Mouse (Mus musculus): ENCODE results near the gene Gjc1. TPM values are rescaled to one million over a fixed set of nuclear protein-coding genes. Genes with fewer than 3 reads are reported as not detected.

Gjc1 gene
- total RNA-seq (2022), result 1 to 10 TPM; 4.0 to 4.7 (median 4.1) TPM

DNA sequence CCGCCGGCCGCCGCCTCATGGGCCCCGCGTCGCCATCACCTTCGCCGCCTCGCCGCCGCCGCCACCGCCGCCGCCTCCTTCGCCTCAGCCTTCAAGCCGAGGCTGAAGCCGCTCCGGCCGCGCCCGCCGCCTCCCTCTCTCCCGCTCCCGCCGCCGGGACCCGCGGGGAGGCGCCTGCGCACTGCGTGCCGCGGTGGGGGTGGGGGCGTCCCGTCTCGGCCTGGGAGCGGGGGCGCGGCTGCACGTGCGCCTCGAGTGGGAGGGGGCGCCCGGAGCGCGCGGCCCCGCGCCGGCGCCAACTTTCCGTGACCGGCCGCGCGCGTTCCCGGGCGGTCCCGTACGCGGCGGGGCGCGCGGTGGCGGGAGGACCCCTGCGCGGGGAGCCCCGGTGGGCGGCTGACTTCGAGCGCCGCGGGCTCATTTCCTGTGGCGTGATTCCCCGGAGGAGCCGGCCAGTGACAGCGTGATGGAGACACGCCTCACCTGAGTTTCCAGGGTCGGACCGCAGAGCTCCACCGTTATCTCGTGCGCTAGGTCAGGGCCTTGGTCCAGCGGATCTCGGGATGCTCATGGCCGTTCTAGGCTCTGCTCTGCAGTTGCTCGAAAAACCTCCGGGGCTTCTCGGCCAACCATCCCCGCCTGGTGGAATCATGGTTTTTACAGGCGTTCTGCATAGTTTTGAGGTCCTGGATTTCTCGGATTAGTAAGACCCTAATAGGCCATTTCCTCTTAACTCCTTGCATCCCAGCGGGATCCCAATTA lies at the start of gene Gjc1:
Gene Gjc1 (minus strand): TSS at position 680 of the 762 bp plus-strand sequence.
- no peak for DNase-seq (ENCODE audit: low spot score in 2 of 2)

DNA sequence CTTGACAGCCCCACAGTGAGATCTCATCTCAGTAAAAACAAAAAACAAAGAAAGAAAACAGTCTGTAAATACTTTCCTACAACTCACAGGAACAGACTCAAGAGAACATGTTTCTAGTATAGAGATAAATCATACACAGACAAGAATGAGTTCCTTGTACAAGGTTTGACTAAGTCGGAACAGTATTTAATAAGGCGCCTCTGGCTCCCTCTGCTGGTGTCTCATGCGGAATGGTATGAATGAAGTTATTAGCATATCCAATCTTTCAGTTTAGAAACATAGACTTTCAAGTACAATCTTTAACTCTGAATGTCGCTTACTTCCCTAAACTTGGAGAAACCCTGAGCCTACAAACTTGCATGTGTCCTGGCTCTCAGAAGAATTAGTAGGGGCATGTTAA lies 44.8 kb upstream of the Gjc1 start:
- peak in 1 of 2 experiments; percentile 76 for DNase-seq (ENCODE audit: low spot score in 2 of 2)

DNA sequence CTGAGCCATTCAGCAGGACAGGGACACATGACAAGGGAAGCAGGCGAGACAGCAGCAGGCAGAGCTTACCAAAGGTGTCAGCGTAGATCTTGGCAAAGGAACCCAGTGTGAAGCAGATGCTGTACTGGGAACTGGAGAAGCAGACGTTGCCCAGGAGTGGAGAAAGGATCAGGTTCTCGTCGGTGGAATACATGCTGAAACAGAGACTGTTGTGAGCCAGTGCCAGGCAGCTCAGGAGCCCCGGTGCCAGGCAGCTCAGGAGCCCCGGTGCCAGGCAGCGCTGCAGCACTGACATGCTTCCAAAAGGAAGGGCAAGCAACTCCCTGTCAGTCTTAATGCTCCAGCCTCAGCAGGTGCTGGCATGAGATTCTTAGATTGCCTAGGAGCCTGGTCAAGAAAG lies 40.4 kb upstream of the Gjc1 start:
- peak; percentile 29 to 41 for DNase-seq (ENCODE audit: low spot score in 2 of 2)

DNA sequence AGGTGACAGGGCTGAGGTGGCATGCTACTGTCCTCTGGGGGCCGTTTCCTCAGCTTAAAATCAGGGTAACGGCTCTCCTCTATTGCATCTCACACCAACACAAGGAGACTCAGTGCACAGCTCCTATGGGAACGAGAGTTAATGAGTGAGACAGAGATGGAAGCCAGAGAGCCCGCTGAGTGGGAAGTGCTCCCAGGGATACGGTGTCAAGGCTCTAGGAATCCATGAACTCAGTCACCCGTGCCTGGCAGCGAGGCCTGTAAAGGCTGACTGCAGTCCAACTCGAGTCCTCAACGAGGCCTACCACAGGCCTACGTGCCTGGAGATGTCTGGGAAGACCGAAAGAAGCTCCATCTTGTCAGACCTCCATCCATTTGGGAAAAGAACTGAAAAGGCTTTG lies 39.5 kb upstream of the Gjc1 start:
- DNase-seq (ENCODE audit: low spot score in 2 of 2), result no peak

DNA sequence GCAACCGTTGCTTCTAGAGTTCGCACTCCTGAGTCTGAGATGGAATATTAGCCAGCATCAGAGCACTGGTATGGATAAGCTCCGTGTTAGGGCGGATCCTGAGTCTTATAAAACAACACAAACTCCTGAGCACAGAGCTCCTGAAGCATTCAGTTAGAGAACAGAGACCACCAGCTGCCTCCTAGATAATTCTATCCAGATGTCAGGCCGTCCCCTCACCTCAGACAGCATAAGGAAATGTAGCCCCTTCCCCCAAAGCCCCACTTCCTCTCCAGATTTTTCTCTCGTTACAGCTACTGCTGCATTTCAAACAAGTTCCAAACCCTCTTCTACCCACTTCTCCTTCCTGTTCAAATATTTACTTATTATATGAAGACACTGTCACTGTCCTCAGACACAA lies 36.4 kb upstream of the Gjc1 start:
- DNase-seq (ENCODE audit: low spot score in 2 of 2), result no peak

DNA sequence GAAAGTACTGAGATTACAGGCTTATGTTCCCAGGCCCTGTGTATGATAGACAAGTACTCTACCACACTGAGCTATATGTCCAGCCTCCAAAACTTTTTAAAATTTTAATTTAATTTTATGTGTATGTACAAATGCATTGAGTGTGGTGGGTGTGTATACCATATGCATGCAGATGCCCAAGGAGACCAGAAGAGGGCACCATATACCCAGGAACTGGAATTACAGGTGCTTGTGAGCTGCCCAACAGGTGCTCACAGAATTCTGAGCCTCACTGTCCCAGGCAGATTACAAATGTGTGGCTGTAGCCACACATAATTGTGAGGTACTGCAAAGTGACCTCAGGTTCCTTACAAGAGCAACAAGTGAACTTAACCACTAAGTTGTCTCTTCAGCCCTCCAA lies 34.3 kb upstream of the Gjc1 start:
- DNase-seq (ENCODE audit: low spot score in 2 of 2), result no peak

DNA sequence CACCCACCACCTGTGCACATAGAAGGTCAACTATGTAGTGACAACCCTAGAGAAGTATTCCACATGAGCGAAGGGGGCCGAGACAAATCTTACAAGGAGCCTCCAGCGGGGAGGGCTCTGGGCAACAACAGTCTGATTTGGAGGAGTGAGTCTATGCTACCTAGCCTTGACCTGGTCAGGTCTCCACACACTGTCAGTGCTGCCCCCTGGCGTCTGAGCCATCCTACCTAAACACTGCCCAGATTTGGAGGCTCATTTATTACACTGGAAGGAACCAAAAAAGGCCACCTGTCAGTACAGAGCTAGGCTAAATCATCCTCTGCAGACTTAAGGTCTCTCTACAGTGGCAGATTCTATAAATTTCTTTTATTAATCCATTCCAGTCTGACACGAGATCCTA lies 32.4 kb upstream of the Gjc1 start:
- DNase-seq (ENCODE audit: low spot score in 2 of 2), result no peak

DNA sequence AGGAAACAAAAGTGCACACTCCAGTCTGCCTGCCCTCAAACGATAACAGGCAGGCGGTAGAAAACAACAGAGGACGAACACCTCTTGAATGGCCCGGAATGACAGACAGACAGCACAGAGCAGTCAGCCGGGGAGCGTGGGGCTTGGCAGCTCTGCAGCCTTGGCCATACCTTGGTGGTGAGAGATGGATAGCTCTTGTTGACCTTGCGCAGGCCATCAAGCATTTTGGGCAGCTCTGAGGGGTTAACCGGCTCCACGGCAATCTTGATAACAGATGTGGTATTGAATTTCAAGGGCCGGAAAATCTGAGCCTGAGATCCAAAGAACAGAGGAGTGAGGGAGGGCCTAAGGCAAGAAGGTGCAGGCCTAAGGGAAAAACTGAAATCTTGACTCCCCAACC lies 26.4 kb upstream of the Gjc1 start:
- DNase-seq (ENCODE audit: low spot score in 2 of 2), result no peak

DNA sequence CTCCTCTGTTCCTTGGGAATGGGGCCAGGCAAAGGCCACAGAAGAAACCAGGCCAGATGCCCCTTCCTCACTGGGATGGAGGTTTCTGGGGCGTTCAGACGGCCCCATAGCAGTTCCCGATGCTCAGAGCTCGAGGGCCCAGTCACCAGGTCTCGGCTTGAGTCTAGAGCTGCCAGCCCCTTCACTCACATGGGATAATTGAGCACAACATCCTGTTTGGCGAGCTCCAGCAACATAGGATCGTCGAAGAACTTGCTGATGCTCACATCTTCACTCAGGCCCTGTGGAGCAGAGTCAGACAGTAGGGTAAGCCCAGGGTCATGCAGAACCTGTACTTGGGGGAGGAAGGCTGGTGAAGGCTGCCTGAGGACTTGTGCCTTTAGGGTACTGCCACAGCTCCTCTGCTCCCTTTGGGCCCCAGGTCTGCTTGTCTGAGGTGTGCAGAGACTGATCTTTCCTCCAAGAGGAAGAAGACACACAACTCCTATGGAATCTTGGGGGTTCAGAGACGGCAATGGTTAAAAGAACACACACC lies 19.2 kb upstream of the Gjc1 start:
- DNase-seq (ENCODE audit: low spot score in 2 of 2), result no peak

DNA sequence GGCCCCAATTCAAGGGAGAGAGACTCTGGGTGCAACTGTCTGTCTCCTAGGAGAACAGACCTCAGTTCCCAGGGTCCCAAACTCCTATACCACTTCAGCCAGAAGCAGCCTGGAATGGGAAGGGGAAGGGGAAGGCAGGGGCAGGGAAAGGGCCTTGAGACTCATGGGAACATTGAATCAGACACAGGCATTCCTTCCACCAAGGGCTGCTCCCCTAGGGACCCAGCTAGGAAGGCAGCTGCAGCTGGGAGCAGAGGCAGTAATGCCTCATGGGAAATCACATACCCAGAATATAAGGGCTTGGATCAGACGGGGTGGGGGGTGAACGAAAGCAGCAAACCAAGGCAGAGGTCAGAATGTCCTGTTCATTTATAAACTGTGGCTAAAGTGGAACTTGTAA lies 18.6 kb upstream of the Gjc1 start:
- no peak for DNase-seq (ENCODE audit: low spot score in 2 of 2)

DNA sequence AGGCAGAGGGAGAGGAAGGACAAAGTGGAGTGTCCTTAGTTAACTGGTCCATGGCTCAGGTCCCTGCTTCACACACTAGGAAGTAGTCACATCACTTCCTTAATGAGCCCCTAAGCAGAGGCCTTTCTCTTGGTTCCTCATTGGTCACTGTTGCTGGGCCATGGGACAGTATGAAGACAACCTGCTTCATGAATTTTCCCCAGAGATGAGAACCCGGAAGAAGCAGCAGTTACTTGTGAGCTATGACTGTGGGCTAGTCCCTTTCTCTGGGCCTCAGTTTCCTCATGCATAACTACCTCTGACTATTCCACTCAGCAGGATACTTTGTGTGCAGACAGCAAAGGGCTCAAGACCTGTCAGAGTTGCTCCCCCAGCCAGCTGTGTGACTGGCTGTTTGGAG lies 17.9 kb upstream of the Gjc1 start:
- DNase-seq (ENCODE audit: low spot score in 2 of 2), result no peak

DNA sequence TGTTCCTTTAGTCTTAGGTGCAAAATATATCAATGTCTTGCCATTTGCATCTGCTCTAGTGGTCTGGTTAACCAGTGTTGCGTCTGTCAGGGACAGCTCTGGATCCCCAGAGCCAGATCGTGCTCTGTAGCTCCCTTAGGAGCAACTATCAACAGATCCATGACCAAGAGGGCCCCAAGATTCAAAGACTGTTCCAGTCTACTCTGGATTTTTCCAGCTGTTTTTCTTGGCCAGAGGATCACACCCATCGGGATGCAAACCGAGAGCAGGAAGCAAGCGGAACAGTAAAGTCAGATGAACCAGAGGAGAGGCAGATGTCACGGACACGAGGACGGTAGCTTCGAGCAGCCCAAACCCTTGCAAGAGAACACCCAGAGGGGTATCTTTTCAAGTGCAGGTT lies 16.6 kb upstream of the Gjc1 start:
- DNase-seq (ENCODE audit: low spot score in 2 of 2), result no peak

DNA sequence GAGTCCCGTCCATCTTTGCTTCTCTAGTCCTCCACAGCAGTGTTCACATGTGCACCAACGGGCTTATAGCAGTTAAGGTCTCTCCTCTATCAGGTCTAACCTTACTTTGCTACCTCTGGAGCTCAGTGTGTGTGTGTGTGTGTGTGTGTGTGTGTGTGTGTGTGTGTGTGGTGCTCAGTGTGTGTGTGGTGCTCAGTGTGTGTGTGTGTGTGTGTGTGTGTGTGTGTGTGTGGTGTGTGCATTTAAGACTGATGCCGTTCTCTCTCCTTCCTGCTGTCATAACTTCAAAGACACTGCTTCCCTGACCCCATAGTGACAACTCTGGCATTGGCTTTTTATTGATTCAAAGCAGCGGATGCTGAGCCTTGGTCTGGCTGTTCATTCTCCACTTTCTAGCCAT lies 16.0 kb upstream of the Gjc1 start, which contains the start of gene Higd1b:
Gene Higd1b (plus strand): TSS at position 301 of the 400 bp plus-strand sequence.
- DNase-seq (ENCODE audit: low spot score in 2 of 2), result no peak

DNA sequence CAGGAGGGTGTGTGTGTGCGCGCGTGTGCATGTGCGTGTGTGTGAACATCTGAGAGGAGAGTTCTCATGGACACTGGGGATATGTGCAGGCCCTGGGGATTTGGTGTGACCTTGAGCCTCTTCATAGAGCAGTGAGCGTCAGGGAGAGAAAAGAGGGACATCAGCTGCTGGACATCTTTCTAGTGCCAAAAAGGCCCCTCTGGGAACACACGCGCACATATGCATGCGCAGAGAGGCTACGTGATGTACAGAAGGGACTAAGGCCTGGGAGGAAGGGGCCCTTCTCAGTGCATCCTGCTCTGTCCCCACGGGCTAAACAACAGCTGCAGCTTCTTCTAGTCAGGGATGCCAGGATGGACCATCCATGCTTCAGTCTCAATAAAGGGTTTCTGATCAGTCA lies 14.7 kb upstream of the Gjc1 start:
- DNase-seq (ENCODE audit: low spot score in 2 of 2), result no peak

DNA sequence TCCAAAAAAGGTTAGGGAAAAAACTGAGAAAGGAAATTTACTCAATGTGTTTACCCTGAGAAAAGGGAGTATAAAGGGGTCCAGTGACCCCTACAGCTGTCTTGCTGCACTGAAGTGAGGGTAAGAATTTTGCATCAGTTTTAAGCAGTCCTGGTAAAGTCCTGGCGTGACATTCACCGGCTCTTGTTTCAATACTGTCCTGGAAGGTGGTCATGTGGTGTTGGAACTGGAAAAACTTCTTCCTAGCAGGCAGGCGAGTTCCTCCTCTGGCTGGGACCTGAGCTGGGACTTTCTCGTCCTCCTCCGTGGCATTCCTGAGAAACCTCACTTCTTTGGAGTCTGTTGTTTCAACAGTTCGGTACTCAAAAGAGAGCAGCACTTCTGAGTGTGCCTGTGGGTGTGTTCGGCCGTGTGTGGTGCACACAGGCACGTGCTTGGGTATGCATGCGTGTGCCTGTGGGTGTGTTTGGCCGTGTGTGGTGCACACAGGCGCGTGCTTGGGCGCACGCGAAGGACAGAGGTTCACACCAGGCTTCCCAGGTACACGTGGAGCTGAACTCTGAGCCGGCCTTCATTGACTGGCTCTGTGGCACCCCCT lies 13.3 kb upstream of the Gjc1 start:
- no peak for DNase-seq (ENCODE audit: low spot score in 2 of 2)

DNA sequence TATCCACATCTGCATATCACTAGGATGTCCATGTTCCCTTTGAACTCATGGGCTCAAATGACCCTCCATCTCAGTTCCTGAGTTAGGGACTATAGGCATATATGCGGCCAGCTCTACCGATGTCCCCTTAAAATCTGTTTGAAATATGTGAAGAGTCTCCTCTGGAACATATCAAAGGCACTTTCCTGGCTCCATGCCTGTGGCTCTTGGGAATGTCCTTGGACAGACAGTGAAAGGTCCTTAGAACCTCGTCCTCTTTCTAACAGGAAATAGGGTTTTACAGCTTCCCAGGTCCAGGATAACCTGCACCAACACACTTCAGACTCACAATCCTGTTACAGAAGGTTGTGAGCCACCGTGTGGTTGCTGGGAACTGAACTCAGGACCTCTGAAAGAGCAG lies 10.8 kb upstream of the Gjc1 start:
- DNase-seq (ENCODE audit: low spot score in 2 of 2), result no peak

DNA sequence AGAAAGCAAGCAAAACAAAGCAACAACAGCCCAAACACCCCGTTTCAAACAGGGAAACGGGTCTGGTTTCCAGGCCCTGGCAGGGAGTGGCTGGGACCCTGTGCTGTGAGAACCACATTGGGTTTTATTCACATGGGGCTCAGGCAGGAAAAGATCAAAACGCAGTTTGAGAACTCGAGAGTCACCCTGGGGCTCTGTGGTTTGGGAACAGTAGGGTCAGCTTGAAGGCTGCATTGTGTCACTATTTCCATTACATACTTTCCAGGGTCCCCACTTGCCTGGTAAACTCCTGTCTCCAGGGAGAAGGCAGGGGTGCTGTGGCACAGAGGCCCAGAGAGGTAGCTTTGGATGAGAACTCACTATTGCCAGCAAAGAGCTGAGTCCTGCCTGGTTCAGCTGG lies 7.6 kb upstream of the Gjc1 start:
- DNase-seq (ENCODE audit: low spot score in 2 of 2), result no peak

DNA sequence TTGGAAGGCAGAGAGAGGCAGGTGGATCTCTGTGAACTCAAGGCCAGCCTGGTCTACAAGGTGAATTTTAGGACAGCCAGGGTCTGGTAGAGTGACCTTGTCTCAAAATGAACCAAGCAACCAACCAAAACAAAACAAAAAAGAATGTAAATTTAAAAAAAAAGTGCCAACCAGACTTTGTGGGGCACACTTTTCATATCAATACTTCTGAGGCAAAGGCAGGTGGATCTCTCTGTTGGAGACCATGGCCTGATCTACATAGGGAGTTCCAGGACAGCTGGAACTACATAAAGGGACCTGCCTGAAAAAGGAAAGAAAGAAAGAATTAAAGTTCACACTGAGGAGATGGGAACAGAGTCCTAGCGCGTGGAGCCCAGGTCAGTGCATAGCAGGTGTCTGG lies 7.0 kb upstream of the Gjc1 start:
- DNase-seq (ENCODE audit: low spot score in 2 of 2), result no peak

DNA sequence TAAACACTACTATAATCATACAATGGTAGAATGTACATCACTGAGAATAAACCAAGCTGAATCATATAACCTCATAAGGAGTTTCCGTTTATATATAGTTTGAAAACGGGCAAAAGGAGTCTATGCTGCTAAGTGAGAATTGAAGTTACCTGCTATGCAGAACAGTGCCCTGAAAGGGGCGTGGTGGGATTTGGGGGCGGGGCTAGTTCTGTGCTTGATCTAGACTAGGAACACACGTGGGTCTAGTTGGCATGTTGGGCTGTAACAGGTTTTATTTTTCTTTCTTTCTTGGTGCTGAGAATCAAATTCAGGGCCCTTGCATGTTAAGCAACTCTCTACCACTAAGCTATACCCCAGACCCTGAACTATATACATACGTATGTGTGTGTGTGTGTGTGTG lies 1.7 kb upstream of the Gjc1 start:
- DNase-seq (ENCODE audit: low spot score in 2 of 2), result no peak

DNA sequence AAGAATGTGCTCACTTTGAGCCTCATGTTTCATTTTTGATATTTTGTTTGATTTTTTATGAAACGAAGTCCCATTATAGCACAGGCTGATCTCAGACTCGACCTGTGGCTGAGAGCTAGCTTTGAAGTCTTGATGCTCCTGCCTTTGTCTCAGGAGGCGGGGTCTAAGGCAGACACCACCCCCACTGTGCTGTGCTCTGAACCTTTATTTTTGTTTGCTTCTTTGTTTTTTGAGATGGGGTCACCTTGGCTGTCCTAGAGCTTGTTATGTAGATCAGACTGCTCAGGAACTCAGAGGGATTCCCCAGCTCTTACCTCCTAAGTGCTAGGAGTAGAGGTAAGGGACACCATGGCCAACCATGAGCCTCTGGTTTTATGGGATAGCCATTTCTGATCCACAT lies 932 bp upstream of the Gjc1 start:
- no peak for DNase-seq (ENCODE audit: low spot score in 2 of 2)

DNA sequence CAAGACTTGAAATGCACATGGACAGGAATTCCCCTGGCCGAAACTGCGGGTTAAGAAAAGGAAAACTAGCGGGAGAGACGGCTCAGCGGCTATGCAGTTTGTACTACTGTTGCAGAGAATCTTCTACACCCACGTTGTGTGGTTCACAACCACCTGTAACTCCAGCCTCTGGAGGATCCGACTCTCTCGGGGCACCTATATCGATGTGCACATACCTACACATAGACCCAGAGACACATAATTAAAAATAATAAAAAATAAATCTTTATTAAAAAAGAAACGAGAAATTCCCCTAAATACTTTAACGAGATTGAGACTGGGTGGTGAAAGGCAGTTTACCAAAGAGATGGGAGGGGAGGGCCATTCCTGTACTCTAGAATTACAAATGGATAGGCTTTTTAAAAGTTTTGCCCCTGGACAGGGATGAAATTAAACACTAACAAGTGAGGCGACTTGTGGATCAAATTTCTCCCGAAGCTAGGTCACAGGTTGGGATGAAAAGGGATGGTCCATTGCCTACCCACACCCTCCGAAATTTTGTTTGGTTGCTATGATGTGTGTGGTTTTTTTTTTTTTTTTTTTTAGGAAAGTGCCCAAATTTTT lies 384 bp upstream of the Gjc1 start:
- DNase-seq (ENCODE audit: low spot score in 2 of 2), result no peak

DNA sequence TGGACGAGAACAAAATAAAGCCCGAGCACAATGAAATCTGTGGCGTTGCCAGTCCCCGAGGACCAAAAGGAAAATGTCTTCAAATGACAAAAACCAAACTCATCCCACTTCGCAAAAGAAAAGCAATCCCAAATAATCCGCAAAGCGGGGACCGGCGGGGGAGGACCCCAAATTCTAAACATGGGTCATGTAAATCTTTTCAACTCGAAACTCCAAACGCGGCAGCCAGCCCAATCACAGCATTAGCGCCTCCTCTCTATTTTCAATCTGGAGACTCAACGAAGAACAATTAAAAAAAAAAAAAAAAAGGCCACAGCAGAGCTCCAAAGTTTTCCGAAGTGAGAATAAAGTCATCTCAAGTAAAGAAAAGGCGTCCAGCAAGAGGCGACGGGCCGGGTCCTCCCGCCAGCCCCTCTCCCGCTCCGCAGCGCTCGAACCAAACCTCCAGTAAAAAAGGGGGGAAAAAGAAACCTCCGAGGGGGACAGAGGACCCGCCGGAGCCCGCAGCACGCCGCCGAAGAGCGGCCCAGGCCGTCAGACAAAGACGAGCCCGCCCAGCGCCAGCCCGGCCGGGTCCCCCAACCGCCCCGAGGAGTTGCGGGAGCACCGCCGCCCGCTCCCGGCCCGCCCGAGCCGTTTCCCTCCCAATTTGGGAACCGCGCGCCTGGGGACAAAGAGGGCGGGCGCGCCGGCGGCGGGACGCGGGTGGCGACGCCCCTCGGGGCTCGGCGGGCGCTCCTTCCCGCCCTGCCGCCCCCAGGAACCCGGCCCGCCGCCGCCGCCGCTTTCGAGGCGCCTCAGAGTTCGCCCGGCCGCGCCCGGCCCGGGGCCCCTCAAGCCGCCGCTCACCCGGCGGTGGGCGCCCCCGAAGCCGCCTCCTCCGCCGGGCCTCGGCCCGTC lies 1.1 kb downstream of the Gjc1 start:
- DNase-seq (ENCODE audit: low spot score in 2 of 2), result no peak

All from layer of hippocampus, adult 8-10 months (tissue).